Mouse (Mus musculus) midbrain, embryonic 11.5 days (tissue): ENCODE measurements around the gene Pomgnt2. TPM values are rescaled to one million over a fixed set of nuclear protein-coding genes. Genes with fewer than 3 reads are reported as not detected.

Experiments
- ATAC-seq: fragments of 200-750 bp; cut with Nextera tagmentation; 2 replicates; pipeline ENCODE4 v1.8.0; 2017; ENCODE audit warnings: moderate TSS enrichment, moderate library complexity; ENCODE audit not compliant: low FRiP score
- DNase-seq: peaks from one replicate; pipeline ENCODE4 v3.0.0; 2015; ENCODE audit warnings: low spot score; ENCODE audit errors: missing footprints
- H3K27ac ChIP-seq: fragments of 300-500 bp; sonication (generic); 2 replicates; pipeline ENCODE4 v1.5.1; 2014; ENCODE audit warnings: low read depth, low read length
- H3K27me3 ChIP-seq: fragments of 300-500 bp; sonication (generic); 2 replicates; pipeline ENCODE4 v1.6.1; 2014; ENCODE audit warnings: mild to moderate bottlenecking, low read length, moderate library complexity, mixed read lengths; ENCODE audit not compliant: control insufficient read depth, insufficient read depth
- H3K36me3 ChIP-seq: fragments of 300-500 bp; sonication (generic); 2 replicates; pipeline ENCODE4 v1.6.1; 2014; ENCODE audit warnings: mild to moderate bottlenecking, low read length, moderate library complexity, mixed read lengths; ENCODE audit not compliant: control insufficient read depth, insufficient read depth
- H3K4me1 ChIP-seq: fragments of 300-500 bp; sonication (generic); 2 replicates; pipeline ENCODE4 v1.6.1; 2014; ENCODE audit warnings: low read length; ENCODE audit not compliant: control insufficient read depth, insufficient read depth
- H3K4me2 ChIP-seq: fragments of 300-500 bp; sonication (generic); 2 replicates; pipeline ENCODE4 v1.6.1; 2014; ENCODE audit warnings: mild to moderate bottlenecking, moderate library complexity
- H3K4me3 ChIP-seq: fragments of 300-500 bp; sonication (generic); 2 replicates; pipeline ENCODE4 v1.5.1; 2014; ENCODE audit warnings: low read depth, low read length
- H3K9ac ChIP-seq: fragments of 300-500 bp; sonication (generic); 2 replicates; pipeline ENCODE4 v1.6.1; 2014; ENCODE audit warnings: low read length
- H3K9me3 ChIP-seq: fragments of 300-500 bp; sonication (generic); 2 replicates; pipeline ENCODE4 v1.6.1; 2016; ENCODE audit warnings: low read length; ENCODE audit not compliant: control insufficient read depth
- WGBS: fragments of 180-500 bp; shearing (Covaris S2); extraction: QIAGEN DNeasy Blood & Tissue Kit; methylation state at CpG from one replicate; pipeline ENCODE4 v1.1.7; 2014; 5-methylcytosine and 5-hydroxymethylcytosine counted together
- polyA plus RNA-seq: library from polyadenylated mRNA; unstranded; fragments of >200 nt; fragmentation: Nextera tagmentation; extraction: Ambion mirVana; gene quantifications from 2 replicates; pipeline ENCODE4 v1.2.1, GENCODE M21; 2014

Pomgnt2 gene
- polyA plus RNA-seq, 1 experiment from 2014 or later, result 9.7 TPM

GRCm38 (mm10) chr9:121943005-121943404, 53.9 kb downstream of the Pomgnt2 start:
- H3K9me3 ChIP-seq, result no peaks in the 10 kb centered on the region
- no peak overlapping the region for H3K9ac ChIP-seq
- DNase-seq (no peak), ATAC-seq (no peak)
- no peaks in the 10 kb centered on the region for H3K27me3 ChIP-seq
- H3K27ac ChIP-seq, result no peak overlapping the region
- WGBS, result 89% methylated on average over 3 of the region's 3 CpGs
- H3K4me2 ChIP-seq, result no peak overlapping the region
- H3K4me1 ChIP-seq, result no peaks in the 10 kb centered on the region
- no peaks in the 10 kb centered on the region for H3K36me3 ChIP-seq
- H3K4me3 ChIP-seq, result no peak overlapping the region

DNA sequence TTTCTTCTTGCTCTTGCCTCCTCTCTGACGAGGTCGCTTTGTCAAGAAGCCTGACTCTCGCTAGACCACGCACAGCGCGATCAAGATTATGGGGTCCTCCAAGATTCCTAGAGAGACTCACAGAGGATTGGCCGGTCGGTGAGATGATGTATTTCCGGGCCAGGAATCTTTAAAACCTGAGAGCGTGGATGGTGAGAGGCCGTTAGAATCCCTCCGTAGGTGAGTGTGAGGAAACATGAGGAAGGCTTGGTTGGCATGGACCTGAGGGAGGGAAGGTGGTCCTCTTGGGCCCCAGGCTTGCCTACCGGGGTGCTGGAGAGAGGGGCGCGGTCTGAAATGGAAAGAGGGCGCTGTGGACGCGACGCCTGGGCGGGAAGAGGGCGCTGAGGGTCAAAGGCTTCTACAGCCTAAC, 59.0 kb downstream of the Pomgnt2 start:
- Histone ChIP-seq H3K4me2 (peak overlapping the region; percentile 47), H3K27me3 (no peaks in the 10 kb centered on the region), H3K4me1 (no peaks in the 10 kb centered on the region), H3K36me3 (no peaks in the 10 kb centered on the region), H3K27ac (no peak overlapping the region), H3K9ac (peak overlapping the region; percentile 53; the same call in 1 of the 2 replicates), H3K9me3 (no peaks in the 10 kb centered on the region), H3K4me3 (peak overlapping the region; percentile 43)
- DNase-seq (no peak), ATAC-seq (peak; percentile 70)
- WGBS, result 45% methylated on average over 19 of the region's 21 CpGs

DNA sequence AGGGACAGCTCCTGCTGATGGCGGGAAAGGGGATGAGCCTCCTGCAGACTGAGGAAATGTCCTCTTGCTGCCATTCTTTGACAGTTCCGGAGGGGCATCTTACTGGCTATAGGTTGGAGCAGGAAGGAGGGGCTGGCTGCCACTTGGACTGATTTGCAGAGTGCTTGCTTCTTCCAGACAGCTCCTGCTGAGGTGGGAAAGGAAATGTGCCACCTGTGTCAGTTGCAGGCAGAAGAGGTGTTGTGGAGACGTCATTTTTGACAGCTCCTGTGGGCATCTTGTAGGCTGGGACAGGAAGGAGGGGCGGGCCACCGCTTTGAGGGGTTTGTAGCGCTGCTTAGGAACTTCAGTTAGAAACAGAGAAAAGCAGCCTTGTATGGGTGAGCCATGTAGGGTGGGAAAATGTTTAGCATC, 59.5 kb downstream of the Pomgnt2 start:
- ATAC-seq (peak; percentile 33; the same call in 1 of the 2 replicates), DNase-seq (no peak)
- peak overlapping the region; percentile 47 for H3K4me2 ChIP-seq
- H3K27ac ChIP-seq, result no peak overlapping the region
- WGBS, result 69% methylated on average over 6 of the region's 6 CpGs
- H3K9ac ChIP-seq, result peak overlapping the region; percentile 4
- no peaks in the 10 kb centered on the region for H3K4me1 ChIP-seq
- no peaks in the 10 kb centered on the region for H3K27me3 ChIP-seq
- no peaks in the 10 kb centered on the region for H3K36me3 ChIP-seq
- no peaks in the 10 kb centered on the region for H3K9me3 ChIP-seq
- peak overlapping the region; percentile 43; the same call in 1 of the 2 replicates for H3K4me3 ChIP-seq

- Histone ChIP-seq H3K27me3 (no peaks in the 10 kb centered on the region), H3K9ac (no peak overlapping the region), H3K9me3 (no peaks in the 10 kb centered on the region), H3K4me1 (no peaks in the 10 kb centered on the region), H3K36me3 (no peaks in the 10 kb centered on the region), H3K27ac (no peak overlapping the region), H3K4me2 (no peak overlapping the region), H3K4me3 (no peak overlapping the region)
- WGBS, result 67% methylated on average over 1 of the region's 1 CpGs
- DNase-seq, result peak; percentile 28
- peak; percentile 33; the same call in 1 of the 2 replicates for ATAC-seq
These were observed 60.0 kb downstream of the Pomgnt2 start for GRCm38 (mm10) chr9:121936952-121937351.

GRCm38 (mm10) chr9:121934856-121935255, 62.1 kb downstream of the Pomgnt2 start:
- no peak for ATAC-seq
- H3K4me1 ChIP-seq, result no peaks in the 10 kb centered on the region

More at GRCm38 (mm10) chr9:121934856-121935255, 62.1 kb downstream of the Pomgnt2 start:
- Histone ChIP-seq H3K9ac (no peak overlapping the region), H3K9me3 (no peaks in the 10 kb centered on the region), H3K4me3 (no peak overlapping the region), H3K36me3 (no peaks in the 10 kb centered on the region), H3K4me2 (no peak overlapping the region), H3K27ac (no peak overlapping the region), H3K27me3 (no peaks in the 10 kb centered on the region)
- DNase-seq, result no peak
- WGBS, result 82% methylated on average over 4 of the region's 4 CpGs

Other genes starting within 250 kb of the Pomgnt2 start
- 5.0 and 5.9 TPM in 2 replicates for gene Zfp651, start 237.8 kb downstream of the Pomgnt2 start, polyA plus RNA-seq
- 0.11 and 0.16 TPM in 2 replicates for gene Klhl40, start 219.5 kb downstream of the Pomgnt2 start, polyA plus RNA-seq
- gene Hhatl, start 204.6 kb downstream of the Pomgnt2 start, polyA plus RNA-seq, result not detected in 2 replicates
- 1.5 and 2.0 TPM in 2 replicates for gene Ccdc13, start 157.6 kb downstream of the Pomgnt2 start, polyA plus RNA-seq
- gene Higd1a, start 138.7 kb downstream of the Pomgnt2 start, polyA plus RNA-seq, result 159 and 170 TPM in 2 replicates
- 1.6 and 1.7 TPM in 2 replicates for gene Ackr2, start 98.8 kb downstream of the Pomgnt2 start, polyA plus RNA-seq
- gene Cyp8b1, start 80.8 kb downstream of the Pomgnt2 start, polyA plus RNA-seq, result not detected in 2 replicates
- gene Fam198a, start 46.1 kb downstream of the Pomgnt2 start, polyA plus RNA-seq, result 0.23 and 0.52 TPM in 2 replicates
- 24.9 and 26.1 TPM in 2 replicates for gene Snrk, start 120.2 kb upstream of the Pomgnt2 start, polyA plus RNA-seq